Mouse (Mus musculus) limb, embryonic 11.5 days (tissue): ENCODE results near the gene Vamp5. TPM values are rescaled to one million over a fixed set of nuclear protein-coding genes. Genes with fewer than 3 reads are reported as not detected.

ENCODE experiments used
- ATAC-seq: fragments of 200-750 bp; cut with Nextera tagmentation; 2 replicates; pipeline ENCODE4 v1.8.0; 2017; ENCODE audit warnings: low read depth; ENCODE audit not compliant: insufficient number of reproducible peaks, low FRiP score, low TSS enrichment
- DNase-seq: peaks from one replicate; pipeline ENCODE4 v3.0.0-alpha.2; 2015; ENCODE audit warnings: low spot score
- H3K27ac ChIP-seq: fragments of 300-500 bp; sonication (generic); replicated peaks from 2 replicates; pipeline ENCODE4 v1.5.1; 2014; ENCODE audit warnings: low read depth, mild to moderate bottlenecking, low read length
- H3K27me3 ChIP-seq: fragments of 300-500 bp; sonication (generic); 2 replicates; pipeline ENCODE4 v1.6.1; 2014; ENCODE audit warnings: mild to moderate bottlenecking, low read length, mixed read lengths; ENCODE audit not compliant: control insufficient read depth, insufficient read depth
- H3K36me3 ChIP-seq: fragments of 300-500 bp; sonication (generic); 2 replicates; pipeline ENCODE4 v1.6.1; 2014; ENCODE audit warnings: mild to moderate bottlenecking, low read length, moderate library complexity, mixed read lengths; ENCODE audit not compliant: control insufficient read depth, insufficient read depth
- H3K4me1 ChIP-seq: fragments of 300-500 bp; sonication (generic); 2 replicates; pipeline ENCODE4 v1.6.1; 2014; ENCODE audit warnings: low read length, mixed read lengths; ENCODE audit not compliant: control insufficient read depth, insufficient read depth
- H3K4me2 ChIP-seq: fragments of 300-500 bp; sonication (generic); 2 replicates; pipeline ENCODE4 v1.6.1; 2014; ENCODE audit warnings: low read depth, mild to moderate bottlenecking, moderate library complexity; ENCODE audit not compliant: severe bottlenecking
- H3K4me3 ChIP-seq: fragments of 300-500 bp; sonication (generic); 2 replicates; pipeline ENCODE4 v1.5.1; 2014; ENCODE audit warnings: low read depth, low read length
- H3K9ac ChIP-seq: fragments of 300-500 bp; sonication (generic); 2 replicates; pipeline ENCODE4 v1.6.1; 2014; ENCODE audit warnings: mild to moderate bottlenecking, low read length
- H3K9me3 ChIP-seq: fragments of 300-500 bp; sonication (generic); 2 replicates; pipeline ENCODE4 v1.6.1; 2016; ENCODE audit warnings: low read length; ENCODE audit not compliant: control insufficient read depth
- WGBS: fragments of 180-500 bp; shearing (Covaris S2); extraction: QIAGEN DNeasy Blood & Tissue Kit; methylation state at CpG from one replicate; pipeline ENCODE4 v1.1.7; 2014; 5-methylcytosine and 5-hydroxymethylcytosine counted together
- polyA plus RNA-seq: library from polyadenylated mRNA; unstranded; fragments of >200 nt; fragmentation: Nextera tagmentation; extraction: Ambion mirVana; gene quantifications from 2 replicates; pipeline ENCODE4 v1.2.1, GENCODE M21; 2014

The Vamp5 gene
- polyA plus RNA-seq, 1 experiment from 2014 or later, result 17.0 TPM

DNA sequence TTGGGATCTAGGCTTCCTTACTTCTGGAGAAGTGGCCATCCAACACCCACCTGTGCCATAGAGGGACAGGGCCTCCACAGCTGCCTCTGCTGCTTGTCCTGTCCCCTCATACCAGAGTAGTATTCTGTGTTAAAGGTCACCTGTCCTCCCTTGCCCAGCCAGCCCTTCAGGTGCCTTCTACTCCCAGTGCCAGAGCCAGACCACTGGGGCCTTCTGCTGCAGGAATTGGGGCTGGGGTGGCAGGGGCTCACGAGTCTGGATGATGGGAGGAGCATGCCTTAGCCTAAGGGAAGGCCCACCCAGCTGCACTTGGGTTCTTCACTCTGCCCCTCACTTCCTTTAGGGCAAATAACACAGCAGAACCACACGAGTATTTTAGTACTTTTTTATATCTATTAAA, 20.9 kb downstream of the Vamp5 start:
- H3K4me3 ChIP-seq, result no peak overlapping the region
- ATAC-seq (no peak), DNase-seq (no peak)
- WGBS, result 76% methylated on average over 2 of the region's 2 CpGs
- H3K9me3 ChIP-seq, result no peaks in the 10 kb centered on the region
- peaks cover 4% of the 10 kb centered on the region; the same call in 1 of the 2 replicates for H3K4me1 ChIP-seq
- H3K9ac ChIP-seq, result no peak overlapping the region
- H3K27ac ChIP-seq, result no peak overlapping the region
- H3K27me3 ChIP-seq, result no peaks in the 10 kb centered on the region
- H3K36me3 ChIP-seq, result peaks cover 5% of the 10 kb centered on the region; the same call in 1 of the 2 replicates
- no peak overlapping the region for H3K4me2 ChIP-seq

- ATAC-seq (no peak), DNase-seq (no peak)
- H3K36me3 ChIP-seq, result peaks cover 5% of the 10 kb centered on the region; the same call in 1 of the 2 replicates
- no peaks in the 10 kb centered on the region for H3K9me3 ChIP-seq
- H3K4me1 ChIP-seq, result peaks cover 7% of the 10 kb centered on the region; the same call in 1 of the 2 replicates
- H3K9ac ChIP-seq, result no peak overlapping the region
- no peak overlapping the region for H3K27ac ChIP-seq
- no peak overlapping the region for H3K4me2 ChIP-seq
- H3K4me3 ChIP-seq, result no peak overlapping the region
- WGBS, result 82% methylated on average over 9 of the region's 10 CpGs
- no peaks in the 10 kb centered on the region for H3K27me3 ChIP-seq
Observed at GRCm38 (mm10) chr6:72358086-72358764, 22.0 kb downstream of the Vamp5 start.

- WGBS, result 77% methylated on average over 5 of the region's 5 CpGs
- H3K27ac ChIP-seq, result no peak overlapping the region
- no peak for ATAC-seq
- no peaks in the 10 kb centered on the region for H3K9me3 ChIP-seq
- peaks cover 5% of the 10 kb centered on the region; the same call in 1 of the 2 replicates for H3K36me3 ChIP-seq
- no peak overlapping the region for H3K4me2 ChIP-seq
- H3K9ac ChIP-seq, result no peak overlapping the region
- peaks cover 7% of the 10 kb centered on the region; the same call in 1 of the 2 replicates for H3K4me1 ChIP-seq
- H3K4me3 ChIP-seq, result no peak overlapping the region
- DNase-seq, result no peak
- H3K27me3 ChIP-seq, result no peaks in the 10 kb centered on the region
Observed at GRCm38 (mm10) chr6:72357164-72358079, 22.8 kb downstream of the Vamp5 start.

DNA sequence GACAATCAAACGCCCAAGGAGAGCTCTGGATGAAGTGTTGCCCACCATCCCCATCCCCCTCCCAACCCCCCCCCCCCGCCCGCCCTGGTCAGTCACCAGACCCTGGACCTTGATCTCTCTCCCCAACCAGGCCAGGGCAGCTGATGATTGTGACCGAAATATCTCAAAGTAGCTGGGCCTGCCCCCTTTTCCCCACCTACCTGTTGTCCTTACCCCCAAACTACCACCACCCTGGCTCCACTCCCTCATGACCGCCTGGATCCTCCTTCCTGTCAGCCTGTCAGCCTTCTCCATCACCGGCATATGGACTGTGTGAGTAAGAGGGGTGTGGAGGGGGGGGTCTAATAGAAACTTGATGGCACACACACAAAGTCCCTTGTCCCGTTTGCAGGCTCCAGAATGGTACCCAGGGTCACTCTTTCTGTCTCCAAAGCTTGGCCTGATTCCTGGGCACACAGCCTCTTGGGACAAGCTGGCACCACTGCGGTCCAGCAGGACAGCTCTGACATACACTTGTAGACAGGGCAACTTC, 24.2 kb downstream of the Vamp5 start:
- Histone ChIP-seq H3K4me1 (peaks cover 7% of the 10 kb centered on the region; the same call in 1 of the 2 replicates), H3K9ac (peak overlapping the region; percentile 68), H3K36me3 (peaks cover 6% of the 10 kb centered on the region), H3K4me2 (peak overlapping the region; percentile 95), H3K4me3 (peak overlapping the region; percentile 59), H3K27me3 (no peaks in the 10 kb centered on the region), H3K9me3 (no peaks in the 10 kb centered on the region), H3K27ac (no peak overlapping the region)
- no peak for DNase-seq
- WGBS, result 31% methylated on average over 8 of the region's 8 CpGs
- ATAC-seq, result no peak; the same call in 1 of the 2 replicates

- peak; percentile 81 for DNase-seq
- Histone ChIP-seq H3K9me3 (no peaks in the 10 kb centered on the region), H3K36me3 (peaks cover 6% of the 10 kb centered on the region), H3K4me3 (peak within 1 kb of the TSS; percentile 59), H3K27me3 (no peaks in the 10 kb centered on the region), H3K9ac (peak within 1 kb of the TSS; percentile 68), H3K27ac (no peak within 1 kb of the TSS), H3K4me1 (peaks cover 7% of the 10 kb centered on the region; the same call in 1 of the 2 replicates), H3K4me2 (peak within 1 kb of the TSS; percentile 95)
- WGBS, result under 1% methylated on average over 70 of the region's 71 CpGs
- ATAC-seq, result peak; percentile 81
Observed at GRCm38 (mm10) chr6:72355066-72355911, 25.0 kb downstream of the Vamp5 start, which contains the start of gene Tmem150a. Gene Tmem150a, plus strand, starts transcription at chr6:72355447.

- no peaks in the 10 kb centered on the region for H3K9me3 ChIP-seq
- H3K4me3 ChIP-seq, result no peak overlapping the region
- ATAC-seq (no peak), DNase-seq (no peak)
- no peak overlapping the region for H3K9ac ChIP-seq
- H3K27ac ChIP-seq, result no peak overlapping the region
- H3K27me3 ChIP-seq, result no peaks in the 10 kb centered on the region
- H3K36me3 ChIP-seq, result peaks cover 4% of the 10 kb centered on the region
- 71% methylated on average over 1 of the region's 1 CpGs for WGBS
- no peak overlapping the region for H3K4me2 ChIP-seq
- peaks cover 7% of the 10 kb centered on the region; the same call in 1 of the 2 replicates for H3K4me1 ChIP-seq
Observed at GRCm38 (mm10) chr6:72354025-72354424, 26.2 kb downstream of the Vamp5 start.

DNA sequence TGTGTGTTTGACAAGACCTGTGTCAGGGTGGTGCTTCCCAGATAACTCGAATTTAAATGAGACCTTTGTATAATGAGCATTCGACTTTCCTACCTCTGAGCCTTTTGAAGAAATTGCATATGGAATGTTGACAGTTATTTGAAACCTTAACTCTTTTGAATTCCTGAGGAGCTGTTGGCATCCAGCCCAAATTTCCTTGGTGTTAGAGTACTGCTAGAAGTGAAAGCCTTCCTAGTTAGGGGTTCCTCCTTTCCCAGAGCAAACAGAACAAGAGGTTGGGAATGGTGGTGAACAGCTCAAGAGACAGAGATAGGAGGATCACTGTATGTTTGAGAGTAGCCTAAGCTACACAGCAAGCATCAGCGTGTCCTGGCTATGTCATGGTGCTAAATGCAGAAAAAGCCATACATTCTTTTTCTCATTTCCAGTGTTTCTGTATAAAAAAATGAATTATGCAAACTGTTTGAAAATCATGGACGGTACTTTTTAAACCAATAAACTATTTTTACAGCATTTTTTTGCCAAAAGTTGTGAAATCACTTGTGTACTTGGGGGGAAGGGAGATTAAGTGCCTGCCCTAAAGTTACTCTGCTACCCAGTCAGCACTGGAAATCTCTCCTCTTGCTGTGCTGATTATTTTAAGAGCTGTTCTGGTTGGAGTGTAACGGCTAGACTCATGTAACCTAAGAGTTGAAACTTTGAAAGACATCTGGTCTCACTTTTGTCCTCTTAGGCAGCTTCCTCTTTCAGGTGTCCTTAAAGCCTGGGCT, 27.4 kb downstream of the Vamp5 start:
- Histone ChIP-seq H3K27me3 (no peaks in the 10 kb centered on the region), H3K27ac (peak overlapping the region; percentile 52; the same call in 1 of the 2 replicates), H3K4me1 (peaks cover 12% of the 10 kb centered on the region), H3K4me2 (no peak overlapping the region), H3K36me3 (peaks cover 4% of the 10 kb centered on the region), H3K4me3 (no peak overlapping the region), H3K9ac (no peak overlapping the region), H3K9me3 (no peaks in the 10 kb centered on the region)
- DNase-seq (no peak), ATAC-seq (no peak)
- WGBS, result 65% methylated on average over 5 of the region's 5 CpGs
